In genomic region chr11:76020916-76021315, GRCm38 (mm10) we compare ENCODE assay signal across 27 mouse cellular contexts. TPM values are rescaled to one million over a fixed set of nuclear protein-coding genes. Genes with fewer than 3 reads are reported as not detected.
DNase-seq lines count a peak whose midpoint lies in the region; ATAC-seq lines count a peak whose summit lies in the region.
"Had no signal": no experiment of that assay in that cellular context is flagged by ENCODE, and none has a peak within 500 bp of the region (broad histone marks: within the 10 kb centered on the region; RNA-seq: fewer than 3 reads in every experiment).

No protein-coding gene starts in this region.

- no peak overlapping the region for H3K4me3 ChIP-seq in embryonic facial prominence, embryonic 13.5 days
- H3K4me3 ChIP-seq in embryonic facial prominence, embryonic 10.5 days, result no peak overlapping the region
- no peak overlapping the region for H3K4me3 ChIP-seq in embryonic facial prominence, embryonic 14.5 days (ENCODE audit: low read depth, low read length)
- no peak overlapping the region for H3K4me3 ChIP-seq in limb, embryonic 13.5 days
- H3K4me3 ChIP-seq in heart, embryonic 11.5 days (ENCODE audit: low read depth, low read length), result no peak overlapping the region
- no peak overlapping the region for H3K4me3 ChIP-seq in intestine, embryonic 15.5 days (replicated peaks)
- H3K4me3 ChIP-seq: embryonic facial prominence, embryonic 12.5 days; gastrocnemius, adult 2 months; heart, embryonic 13.5 days had no signal

- H3K4me2 ChIP-seq in embryonic facial prominence, embryonic 13.5 days, result no peak overlapping the region
- H3K4me2 ChIP-seq in embryonic facial prominence, embryonic 14.5 days (ENCODE audit: low read depth, low read length), result no peak overlapping the region
- peak overlapping the region; percentile 14; the same call in 1 of the 2 replicates for H3K4me2 ChIP-seq in limb, embryonic 13.5 days (replicated peaks)
- no peak overlapping the region for H3K4me2 ChIP-seq in heart, embryonic 11.5 days
- H3K4me2 ChIP-seq in intestine, embryonic 15.5 days (replicated peaks), result no peak overlapping the region
- H3K4me2 ChIP-seq: embryonic facial prominence, embryonic 12.5 days; heart, embryonic 13.5 days; hindbrain, embryonic 14.5 days had no signal

- no peak for DNase-seq in embryonic facial prominence, embryonic 10.5 days (ENCODE audit: low spot score)
- DNase-seq in embryonic facial prominence, embryonic 14.5 days (ENCODE audit: low spot score), result no peak
- no peak for DNase-seq in lung, postnatal 25 days (ENCODE audit: low spot score)
- DNase-seq: adrenal gland, adult 2 months; adrenal gland, postnatal 25 days; B cell, adult 2 months; cerebellum, adult 18-20 months; cerebellum, adult 9-10 months; cerebellum, postnatal 14 days; forebrain, postnatal 0 days; gastrocnemius, adult 2 months; gastrocnemius, postnatal 14 days; heart, adult 18-20 months; heart, postnatal 14 days; heart, postnatal 4 days had no signal

- H3K36me3 ChIP-seq in embryonic facial prominence, embryonic 13.5 days, result peaks cover 41% of the 10 kb centered on the region
- peaks cover 38% of the 10 kb centered on the region for H3K36me3 ChIP-seq in embryonic facial prominence, embryonic 10.5 days (replicated peaks)
- H3K36me3 ChIP-seq in embryonic facial prominence, embryonic 14.5 days (ENCODE audit: control insufficient read depth, insufficient read depth, low read length), result peaks cover 38% of the 10 kb centered on the region
- H3K36me3 ChIP-seq in limb, embryonic 13.5 days, result peaks cover 34% of the 10 kb centered on the region
- H3K36me3 ChIP-seq in heart, embryonic 11.5 days (ENCODE audit: control insufficient read depth, insufficient read depth, low read length), result peaks cover 3% of the 10 kb centered on the region; the same call in 1 of the 2 replicates
- H3K36me3 ChIP-seq in intestine, embryonic 15.5 days, result peaks cover 14% of the 10 kb centered on the region
- H3K36me3 ChIP-seq: G1E had no signal

- ATAC-seq in embryonic facial prominence, embryonic 13.5 days (ENCODE audit: insufficient number of reproducible peaks, insufficient read depth, low FRiP score, low TSS enrichment, low read depth), result no peak
- no peak for ATAC-seq in embryonic facial prominence, embryonic 14.5 days (ENCODE audit: low read depth)
- ATAC-seq in limb, embryonic 13.5 days (ENCODE audit: low FRiP score, low read depth), result no peak
- ATAC-seq in heart, embryonic 11.5 days (replicated peaks; ENCODE audit: insufficient number of reproducible peaks, low FRiP score, low TSS enrichment), result no peak
- no peak for ATAC-seq in intestine, embryonic 15.5 days
- ATAC-seq: forebrain, embryonic 14.5 days; forebrain, postnatal 0 days; hindbrain, postnatal 0 days; inflammation-experienced regulatory T-cells, adult 6 months; Patski had no signal

- H3K4me1 ChIP-seq in embryonic facial prominence, embryonic 13.5 days, result peaks cover 33% of the 10 kb centered on the region
- H3K4me1 ChIP-seq in embryonic facial prominence, embryonic 10.5 days, result peaks cover 20% of the 10 kb centered on the region
- peaks cover 7% of the 10 kb centered on the region for H3K4me1 ChIP-seq in embryonic facial prominence, embryonic 14.5 days (ENCODE audit: control insufficient read depth, insufficient read depth, low read length)
- H3K4me1 ChIP-seq in limb, embryonic 13.5 days, result peaks cover 33% of the 10 kb centered on the region
- H3K4me1 ChIP-seq in heart, embryonic 11.5 days (ENCODE audit: control insufficient read depth, insufficient read depth, low read length), result peaks cover 3% of the 10 kb centered on the region; the same call in 1 of the 2 replicates
- H3K4me1 ChIP-seq in intestine, embryonic 15.5 days (replicated peaks), result peaks cover 11% of the 10 kb centered on the region

- peak overlapping the region; percentile 55; the same call in 1 of the 2 replicates for H3K27ac ChIP-seq in embryonic facial prominence, embryonic 13.5 days
- no peak overlapping the region for H3K27ac ChIP-seq in embryonic facial prominence, embryonic 10.5 days (replicated peaks)
- H3K27ac ChIP-seq in embryonic facial prominence, embryonic 14.5 days (replicated peaks; ENCODE audit: low read depth, low read length), result peak overlapping the region; percentile 28; the same call in 1 of the 2 replicates
- peak overlapping the region; percentile 39; the same call in 1 of the 2 replicates for H3K27ac ChIP-seq in limb, embryonic 13.5 days
- H3K27ac ChIP-seq in heart, embryonic 11.5 days (ENCODE audit: low read depth, low read length), result no peak overlapping the region
- no peak overlapping the region for H3K27ac ChIP-seq in intestine, embryonic 15.5 days
- H3K27ac ChIP-seq: gastrocnemius, adult 2 months; heart, embryonic 13.5 days; hindbrain, embryonic 14.5 days; hindbrain, postnatal 0 days had no signal

- H3K27me3 ChIP-seq in embryonic facial prominence, embryonic 13.5 days, result no peaks in the 10 kb centered on the region
- peaks cover 9% of the 10 kb centered on the region for H3K27me3 ChIP-seq in embryonic facial prominence, embryonic 10.5 days (replicated peaks; ENCODE audit: low read depth, poor library complexity, severe bottlenecking)
- H3K27me3 ChIP-seq in embryonic facial prominence, embryonic 14.5 days (replicated peaks; ENCODE audit: control insufficient read depth, insufficient read depth, low read length), result no peaks in the 10 kb centered on the region
- H3K27me3 ChIP-seq in limb, embryonic 13.5 days, result no peaks in the 10 kb centered on the region
- no peaks in the 10 kb centered on the region; the same call in 1 of the 2 replicates for H3K27me3 ChIP-seq in heart, embryonic 11.5 days (ENCODE audit: control insufficient read depth, insufficient read depth, low read length)
- no peaks in the 10 kb centered on the region for H3K27me3 ChIP-seq in intestine, embryonic 15.5 days (replicated peaks)
- H3K27me3 ChIP-seq: embryonic facial prominence, embryonic 12.5 days; Patski had no signal

- H3K9ac ChIP-seq in embryonic facial prominence, embryonic 13.5 days, result no peak overlapping the region
- no peak overlapping the region for H3K9ac ChIP-seq in embryonic facial prominence, embryonic 14.5 days (ENCODE audit: low read depth, low read length)
- no peak overlapping the region for H3K9ac ChIP-seq in limb, embryonic 13.5 days
- H3K9ac ChIP-seq in heart, embryonic 11.5 days (ENCODE audit: low read depth, low read length), result no peak overlapping the region
- no peak overlapping the region for H3K9ac ChIP-seq in intestine, embryonic 15.5 days
- H3K9ac ChIP-seq: embryonic facial prominence, embryonic 12.5 days; forebrain, postnatal 0 days; heart, embryonic 13.5 days; hindbrain, embryonic 14.5 days had no signal

- H3K9me3 ChIP-seq in embryonic facial prominence, embryonic 13.5 days, result no peaks in the 10 kb centered on the region
- H3K9me3 ChIP-seq in embryonic facial prominence, embryonic 10.5 days, result no peaks in the 10 kb centered on the region
- H3K9me3 ChIP-seq in embryonic facial prominence, embryonic 14.5 days (ENCODE audit: control insufficient read depth, low read length), result no peaks in the 10 kb centered on the region
- H3K9me3 ChIP-seq in limb, embryonic 13.5 days, result no peaks in the 10 kb centered on the region
- no peaks in the 10 kb centered on the region for H3K9me3 ChIP-seq in heart, embryonic 11.5 days (replicated peaks; ENCODE audit: control insufficient read depth, low read length)
- no peaks in the 10 kb centered on the region for H3K9me3 ChIP-seq in intestine, embryonic 15.5 days
- H3K9me3 ChIP-seq: embryonic facial prominence, embryonic 12.5 days; G1E; heart, embryonic 13.5 days had no signal

- WGBS in embryonic facial prominence, embryonic 13.5 days, result 54% methylated on average over 9 of the region's 9 CpGs
- WGBS in embryonic facial prominence, embryonic 10.5 days, result 82% methylated on average over 9 of the region's 9 CpGs
- WGBS in embryonic facial prominence, embryonic 14.5 days, result 43% methylated on average over 9 of the region's 9 CpGs
- WGBS in limb, embryonic 13.5 days, result 53% methylated on average over 9 of the region's 9 CpGs
- 58% methylated on average over 9 of the region's 9 CpGs for WGBS in heart, embryonic 11.5 days (ENCODE audit: insufficient replicate concordance)
- 42% methylated on average over 9 of the region's 9 CpGs for WGBS in intestine, embryonic 15.5 days

RNA-seq across cellular contexts. Expression of gene Rflnb, which starts 6.7 kb away (rescaled TPM):
- polyA plus RNA-seq in embryonic facial prominence, embryonic 13.5 days (2015; fragmentation: Nextera tagmentation; extraction: Ambion mirVana), result 54.0 and 55.8 TPM in 2 replicates
- 24.6 and 29.7 TPM in 2 replicates for polyA plus RNA-seq in embryonic facial prominence, embryonic 10.5 days (2016; fragmentation: Nextera tagmentation; extraction: Ambion mirVana)
- 45.3 and 45.6 TPM in 2 replicates for polyA plus RNA-seq in embryonic facial prominence, embryonic 14.5 days (2014; fragmentation: Nextera tagmentation; extraction: Ambion mirVana)
- 51.3 and 52.1 TPM in 2 replicates for polyA plus RNA-seq in limb, embryonic 13.5 days (2015; fragmentation: Nextera tagmentation; extraction: Ambion mirVana)
- 8.3 and 9.0 TPM in 2 replicates for polyA plus RNA-seq in heart, embryonic 11.5 days (2014; fragmentation: Nextera tagmentation; extraction: Ambion mirVana)
- polyA plus RNA-seq in intestine, embryonic 15.5 days (2015; fragmentation: Nextera tagmentation; extraction: Ambion mirVana), result 51.8 and 52.0 TPM in 2 replicates

RNA-seq across cellular contexts. Expression of gene 1700016K19Rik, which starts 21.2 kb away (rescaled TPM):
- 0.76 and 0.88 TPM in 2 replicates for polyA plus RNA-seq in embryonic facial prominence, embryonic 13.5 days (2015; fragmentation: Nextera tagmentation; extraction: Ambion mirVana)
- 0.65 and 0.99 TPM in 2 replicates for polyA plus RNA-seq in embryonic facial prominence, embryonic 10.5 days (2016; fragmentation: Nextera tagmentation; extraction: Ambion mirVana)
- polyA plus RNA-seq in embryonic facial prominence, embryonic 14.5 days (2014; fragmentation: Nextera tagmentation; extraction: Ambion mirVana), result 2.0 and 7.3 TPM in 2 replicates
- polyA plus RNA-seq in limb, embryonic 13.5 days (2015; fragmentation: Nextera tagmentation; extraction: Ambion mirVana), result 0.22 and 0.64 TPM in 2 replicates
- polyA plus RNA-seq in heart, embryonic 11.5 days (2014; fragmentation: Nextera tagmentation; extraction: Ambion mirVana), result not detected in 2 replicates
- polyA plus RNA-seq in intestine, embryonic 15.5 days (2015; fragmentation: Nextera tagmentation; extraction: Ambion mirVana), result 2.6 and 4.0 TPM in 2 replicates
- polyA plus RNA-seq: adrenal gland, adult 2 months; G1E; heart, embryonic 13.5 days had no signal

Comparison
In these comparisons a context has a peak if more than half of its experiments do, and no peak if none do; other contexts are left out.
1. H3K27ac ChIP-seq: peak in embryonic facial prominence, embryonic 13.5 days (single experiment), embryonic facial prominence, embryonic 14.5 days (single experiment) and limb, embryonic 13.5 days (single experiment); none in embryonic facial prominence, embryonic 10.5 days (single experiment), heart, embryonic 11.5 days (single experiment) and intestine, embryonic 15.5 days (single experiment).